Mouse (Mus musculus) heart, adult 8-10 months (tissue): ENCODE data around the gene Smurf2. TPM values are rescaled to one million over a fixed set of nuclear protein-coding genes. Genes with fewer than 3 reads are reported as not detected.
A peak's percentile ranks its signal among the peaks of the same experiment; 100 is the strongest.

ENCODE experiments used
- DNase-seq: peaks from one replicate; pipeline ENCODE4 v3.0.0; 2022; ENCODE audit warnings: low spot score
- total RNA-seq, 4 experiments: library from RNA; stranded (reverse); gene quantifications; 2 replicates each; pipeline ENCODE4 v1.2.4; 2022

Smurf2 gene
- total RNA-seq, 4 experiments from 2014 or later = 34.0 to 40.3 (median 37.2) TPM

DNA sequence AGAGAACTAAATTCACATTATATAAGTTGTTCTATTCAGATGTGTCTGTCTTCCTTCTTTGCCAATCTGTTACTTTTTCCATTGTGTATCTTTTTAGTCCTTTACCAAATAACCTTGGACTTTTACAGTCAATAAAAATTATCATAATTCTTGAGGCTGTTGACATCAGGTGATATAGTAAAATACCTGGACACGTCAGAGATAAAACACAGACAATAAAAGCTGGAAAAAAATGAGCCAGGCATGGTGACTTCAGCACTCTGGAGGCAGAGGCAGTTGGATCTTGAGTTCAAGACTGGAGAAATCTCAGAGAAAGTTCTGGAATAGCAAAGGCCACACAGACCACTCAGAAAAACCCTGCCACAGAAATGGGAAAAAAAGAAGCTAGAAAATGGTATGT lies 13.3 kb downstream of the Smurf2 start:
- DNase-seq = no peak

DNA sequence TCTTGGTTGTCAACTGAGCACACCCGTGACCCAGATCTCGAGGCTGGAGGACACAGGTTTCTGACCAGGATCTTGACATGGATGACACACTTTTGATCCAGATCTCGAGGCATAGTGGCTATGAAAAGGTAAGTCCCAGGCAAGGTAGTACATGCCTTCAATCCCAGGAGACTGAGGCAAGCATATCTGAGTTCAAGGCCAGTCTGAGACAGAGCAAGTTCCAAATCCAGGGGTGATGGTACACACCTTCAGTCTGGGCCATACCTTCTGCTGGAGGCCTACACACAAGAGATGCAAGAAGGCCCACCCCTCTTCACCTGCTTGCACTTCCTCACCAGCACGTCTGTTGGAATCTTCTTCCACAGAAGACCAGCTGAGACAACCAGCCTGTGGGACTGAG lies 14.8 kb downstream of the Smurf2 start:
- DNase-seq = no peak

DNA sequence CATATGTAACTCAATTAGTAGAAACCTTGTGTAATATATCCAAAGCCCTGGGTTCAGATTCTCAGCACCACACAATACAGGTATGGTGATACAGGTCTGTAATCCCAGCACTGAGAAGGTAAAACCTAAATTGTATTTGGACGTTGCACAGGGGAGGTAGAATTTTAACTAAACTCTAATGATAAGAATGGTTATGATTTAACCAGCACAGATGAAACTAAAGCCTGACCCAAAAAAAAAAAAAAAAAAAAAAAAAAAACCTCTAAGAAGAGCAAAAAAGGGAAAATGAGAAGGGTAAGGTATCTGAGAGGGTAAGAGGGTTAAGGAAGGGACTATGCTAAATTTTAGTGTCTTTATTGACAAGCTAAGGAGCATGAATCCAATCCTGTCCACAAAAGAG lies 20.7 kb downstream of the Smurf2 start:
- no peak for DNase-seq

DNA sequence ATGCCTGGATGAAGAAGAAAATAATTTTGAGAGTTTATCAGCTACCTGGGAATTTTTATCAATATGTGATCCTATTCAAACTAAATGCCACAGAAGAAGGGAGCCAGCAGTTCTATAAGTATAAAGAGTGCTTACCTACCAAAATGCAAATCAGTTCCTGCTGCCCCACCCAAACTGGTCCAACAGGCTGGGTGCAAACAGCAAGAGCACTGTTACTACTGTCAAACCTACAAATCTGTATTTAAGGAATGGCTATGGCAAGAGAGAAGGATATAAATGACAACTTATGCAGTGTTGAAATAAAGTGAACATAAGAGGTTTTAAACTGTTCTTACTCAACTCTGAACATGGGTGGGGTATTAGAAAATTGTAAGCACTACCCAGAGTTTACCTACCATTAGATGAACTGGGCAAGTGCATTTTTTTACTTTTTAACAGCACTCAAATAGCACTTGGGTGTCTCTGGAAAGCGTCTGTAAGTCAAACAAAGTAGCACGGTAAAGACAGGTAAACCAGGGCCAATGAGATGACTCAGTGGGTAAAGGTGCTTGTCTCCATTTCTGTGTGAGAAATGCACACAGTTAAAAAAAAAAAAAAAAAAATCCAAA lies 23.9 kb downstream of the Smurf2 start:
- no peak for DNase-seq

DNA sequence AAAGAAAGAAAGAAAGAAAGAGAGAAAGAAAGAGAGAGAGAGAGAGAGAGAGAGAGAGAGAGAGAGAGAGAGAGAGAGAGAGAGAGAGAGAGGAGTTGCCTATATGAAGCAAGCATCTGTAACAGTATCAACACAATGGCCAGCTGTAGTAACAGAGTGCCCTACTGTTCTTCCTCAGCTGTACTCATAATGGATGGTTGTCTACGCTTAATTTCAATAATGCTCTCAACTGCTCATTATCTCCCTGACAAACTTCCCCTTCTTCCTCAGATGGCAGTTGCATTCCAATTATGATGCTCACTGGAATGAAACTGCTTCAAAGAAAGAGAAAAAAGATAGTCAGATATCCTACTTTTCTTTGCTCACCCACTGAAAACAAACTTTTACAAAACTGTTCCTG lies 36.9 kb downstream of the Smurf2 start:
- no peak for DNase-seq

DNA sequence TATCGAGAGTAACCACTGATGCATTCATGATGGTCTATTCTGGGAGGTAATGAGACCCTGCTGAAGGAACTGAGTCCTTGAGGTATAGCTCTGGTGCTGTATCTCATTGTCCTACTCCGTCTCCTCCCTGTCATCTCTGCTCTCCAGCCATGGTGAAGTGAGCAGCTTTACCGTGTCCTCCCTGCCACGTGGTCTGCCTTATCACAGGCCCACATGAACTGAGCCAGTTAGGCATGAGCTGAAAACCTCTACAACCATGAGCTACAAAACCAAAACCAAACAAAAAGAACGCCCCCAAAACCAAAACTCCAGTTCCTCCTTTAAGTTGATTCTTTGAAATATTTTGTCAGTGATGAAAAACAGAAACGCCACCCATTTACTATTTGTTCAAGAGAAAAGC lies 47.9 kb downstream of the Smurf2 start:
- DNase-seq = no peak

DNA sequence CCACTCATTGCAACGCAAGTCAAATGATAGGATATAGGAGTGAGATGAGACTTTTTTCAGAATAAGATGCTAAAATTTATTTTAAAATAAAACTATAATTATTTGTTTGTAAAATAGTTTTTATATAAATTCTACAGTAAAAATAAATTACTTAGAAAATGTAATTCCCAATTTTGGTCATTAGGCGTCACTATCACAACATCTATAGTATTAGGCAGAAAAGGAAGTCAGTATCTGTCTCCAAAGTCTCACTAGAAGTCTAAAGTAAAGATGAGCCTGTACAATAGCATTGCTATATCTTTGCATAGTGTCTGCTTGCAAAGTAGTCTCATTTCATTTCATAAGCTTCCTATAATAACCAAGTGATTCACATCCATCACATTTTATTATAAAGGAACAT lies 69.1 kb downstream of the Smurf2 start:
- DNase-seq = peak; percentile 36

DNA sequence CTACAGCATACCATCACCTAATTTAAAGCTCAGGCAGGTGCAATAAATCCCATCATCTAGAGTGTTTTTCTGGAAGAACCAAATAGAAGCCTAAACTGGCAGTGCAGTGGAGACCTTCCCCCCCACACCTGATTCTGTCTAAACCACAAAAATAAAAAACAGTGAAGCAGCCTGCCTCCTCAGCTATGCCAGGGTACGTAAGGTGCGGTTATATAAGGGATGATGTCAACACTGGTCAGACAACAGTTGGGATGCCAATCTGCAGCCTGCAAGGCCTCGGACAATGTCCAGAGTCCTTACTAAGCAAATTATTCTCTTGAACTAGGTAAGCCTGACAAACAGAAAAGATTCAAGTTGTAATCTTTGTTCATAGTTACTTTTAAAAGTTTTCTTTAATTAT lies 78.5 kb downstream of the Smurf2 start:
- DNase-seq = no peak

DNA sequence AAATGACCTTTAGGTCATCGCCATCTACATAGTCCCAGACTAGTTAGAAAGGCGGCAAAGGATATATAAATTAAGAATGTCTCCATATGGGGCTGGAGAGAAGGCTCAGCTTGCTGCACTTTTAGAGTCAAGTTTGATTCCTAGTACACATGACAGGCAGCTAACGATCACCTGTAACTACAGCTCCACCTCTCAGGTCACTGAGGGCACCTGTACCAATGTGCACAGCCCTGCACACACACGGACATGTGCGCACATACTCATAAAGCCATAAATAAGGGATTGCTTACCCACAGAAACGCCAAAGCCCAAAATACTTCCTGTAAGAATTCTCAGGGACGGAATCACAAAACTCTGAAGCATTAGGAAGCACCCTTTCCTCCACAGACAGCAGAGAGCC lies 92.4 kb downstream of the Smurf2 start:
- no peak for DNase-seq

DNA sequence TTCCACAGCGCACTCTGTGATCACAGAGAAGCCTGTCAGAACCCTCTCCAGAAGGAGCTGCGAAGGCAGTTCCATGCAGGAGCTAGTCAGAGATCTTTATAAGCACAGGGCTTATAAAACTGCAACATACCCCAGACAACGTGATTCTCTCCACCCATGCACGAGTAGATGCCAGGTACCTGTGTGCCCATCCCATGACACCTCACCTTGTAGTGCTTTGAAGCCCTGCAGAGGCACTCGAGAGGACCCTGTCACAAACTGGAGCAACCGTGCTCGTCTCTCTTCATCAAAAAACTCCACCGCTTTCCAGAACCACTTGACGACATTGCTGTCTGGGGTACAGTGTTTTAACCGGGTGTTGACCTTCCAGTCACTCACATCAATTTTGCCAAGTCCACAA lies 96.1 kb downstream of the Smurf2 start:
- DNase-seq = no peak

DNA sequence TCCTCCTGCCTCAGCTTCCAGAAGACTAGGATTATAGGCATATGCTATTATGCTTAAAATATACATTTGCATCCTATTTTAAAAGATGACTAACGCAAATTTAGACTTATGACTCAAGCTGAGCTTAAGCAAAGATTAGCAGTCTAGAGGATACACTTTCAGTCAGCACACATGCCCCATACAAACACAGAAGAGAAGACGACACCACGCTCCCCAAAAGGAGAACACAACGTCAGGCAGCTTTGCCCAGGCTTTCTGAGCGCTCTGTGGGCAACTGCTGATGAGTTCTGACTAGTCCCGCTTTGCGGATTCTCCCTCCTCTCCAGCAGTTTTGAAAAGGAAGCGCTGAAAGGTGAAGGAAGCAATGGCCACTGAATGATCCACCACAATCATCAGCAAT lies 96.8 kb downstream of the Smurf2 start:
- DNase-seq = no peak

DNA sequence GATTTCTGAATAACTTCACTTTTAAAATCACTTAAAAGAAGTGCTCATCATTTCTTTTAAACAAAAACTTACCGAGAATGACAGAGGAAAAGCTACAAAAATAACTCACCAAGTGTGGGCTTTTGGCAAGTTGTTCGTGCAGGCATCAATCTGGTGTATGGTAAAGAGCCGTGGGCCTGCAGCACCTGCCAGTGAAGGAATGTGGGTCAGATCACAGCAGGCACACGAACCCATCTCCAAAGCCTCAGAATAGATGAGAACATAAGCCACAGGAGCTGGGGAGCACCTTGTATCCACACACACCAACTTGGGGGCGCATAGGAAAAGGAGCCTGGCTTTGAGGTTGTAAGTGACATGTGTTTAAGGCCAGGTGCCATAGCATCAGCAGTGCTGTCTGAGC lies 97.6 kb downstream of the Smurf2 start:
- no peak for DNase-seq

DNA sequence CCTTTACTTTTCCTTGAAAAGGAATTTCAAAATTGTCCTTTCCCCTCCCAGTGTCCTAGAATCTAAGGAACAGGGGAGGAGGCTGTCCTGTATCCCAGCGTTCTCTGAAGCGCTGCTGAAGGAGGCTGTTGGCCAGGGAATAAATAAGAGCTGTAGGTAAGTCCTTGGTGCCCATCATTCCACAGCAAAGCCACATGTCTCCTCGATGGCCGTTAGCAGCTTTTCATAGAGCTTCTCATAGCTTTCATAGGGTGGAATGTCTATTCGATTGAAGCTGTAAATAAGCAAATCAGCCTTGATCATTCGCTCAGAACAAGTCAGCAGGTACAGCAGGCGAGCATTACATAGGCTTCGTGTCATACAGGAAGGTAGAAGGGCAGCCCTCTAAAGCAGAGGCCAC lies 98.0 kb downstream of the Smurf2 start:
- no peak for DNase-seq

DNA sequence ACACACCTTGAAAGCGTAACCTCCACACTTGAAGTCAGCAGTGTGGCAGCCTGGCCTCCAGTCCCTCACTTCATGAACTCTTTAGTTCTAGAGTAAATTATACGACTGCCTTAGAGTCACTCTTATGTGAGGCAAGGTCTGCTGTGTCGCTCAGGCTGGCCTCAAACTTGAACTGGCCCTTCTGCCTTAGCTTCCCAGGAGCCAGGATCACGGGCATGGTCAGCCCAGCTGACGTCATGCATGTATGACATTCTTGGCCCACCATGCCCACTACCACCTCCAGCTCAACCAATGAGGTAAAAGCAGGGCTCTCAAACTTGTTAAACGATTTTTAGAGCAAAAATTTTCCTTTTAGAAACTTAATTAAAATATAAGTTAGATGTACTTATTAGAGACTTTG lies 99.1 kb downstream of the Smurf2 start:
- no peak for DNase-seq

DNA sequence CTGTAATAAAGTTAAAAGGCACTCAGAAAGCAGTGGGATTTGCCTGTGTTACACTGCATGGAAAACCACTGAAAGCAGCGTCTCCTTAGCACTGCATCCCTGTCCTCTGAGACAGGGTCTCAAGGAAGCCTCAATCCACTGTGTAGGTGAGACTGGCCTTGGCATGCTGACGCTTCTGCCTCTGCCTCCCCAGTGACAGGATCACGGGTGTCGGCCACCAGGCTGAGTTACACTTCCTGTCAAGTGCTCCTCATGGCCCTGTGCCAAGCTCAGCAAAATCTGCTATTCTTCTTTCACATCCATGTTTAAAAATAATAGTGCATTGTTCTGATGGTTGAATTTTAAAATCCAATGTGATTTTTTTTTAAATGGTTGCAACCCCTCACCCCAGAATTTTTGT lies 99.5 kb downstream of the Smurf2 start:
- DNase-seq = peak; percentile 80

DNA sequence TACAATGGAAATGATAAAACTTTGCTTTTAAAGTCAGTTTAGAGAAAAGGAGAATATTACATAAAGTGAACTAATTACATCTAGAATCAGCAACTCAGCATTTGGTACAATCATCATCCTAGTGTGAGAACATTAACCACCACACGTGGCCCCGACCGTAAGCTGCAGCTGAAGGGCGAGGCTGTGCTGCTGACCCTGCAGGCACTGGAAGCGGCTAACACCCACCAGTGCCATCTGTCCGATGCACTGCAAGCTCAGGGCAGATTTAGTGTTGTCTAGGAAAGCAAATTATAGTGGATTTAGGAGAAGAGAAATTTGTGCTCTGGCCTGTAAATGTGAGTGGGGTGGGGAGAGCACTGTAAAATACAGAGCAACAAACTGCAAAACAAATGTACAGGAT lies 100.3 kb downstream of the Smurf2 start:
- DNase-seq = no peak

DNA sequence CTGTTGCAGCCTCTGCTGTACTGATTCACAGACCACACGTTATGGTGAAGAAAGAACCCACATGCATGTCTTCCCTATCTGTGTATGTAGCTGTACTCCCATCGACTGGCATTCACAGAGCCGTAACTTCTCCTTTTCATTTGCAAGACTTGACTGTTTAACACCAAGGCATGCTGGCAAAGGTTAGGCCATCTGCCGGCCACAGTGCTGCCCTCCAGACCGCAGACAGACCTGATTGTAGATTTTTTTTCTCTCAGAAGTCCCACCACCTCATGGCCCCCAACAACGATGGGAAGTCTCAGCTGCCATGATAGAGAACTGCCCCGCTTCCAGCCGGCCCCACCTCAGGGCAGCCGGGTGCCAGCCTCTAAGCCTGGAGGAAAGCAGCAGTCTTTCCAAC lies 100.9 kb downstream of the Smurf2 start:
- DNase-seq = no peak

DNA sequence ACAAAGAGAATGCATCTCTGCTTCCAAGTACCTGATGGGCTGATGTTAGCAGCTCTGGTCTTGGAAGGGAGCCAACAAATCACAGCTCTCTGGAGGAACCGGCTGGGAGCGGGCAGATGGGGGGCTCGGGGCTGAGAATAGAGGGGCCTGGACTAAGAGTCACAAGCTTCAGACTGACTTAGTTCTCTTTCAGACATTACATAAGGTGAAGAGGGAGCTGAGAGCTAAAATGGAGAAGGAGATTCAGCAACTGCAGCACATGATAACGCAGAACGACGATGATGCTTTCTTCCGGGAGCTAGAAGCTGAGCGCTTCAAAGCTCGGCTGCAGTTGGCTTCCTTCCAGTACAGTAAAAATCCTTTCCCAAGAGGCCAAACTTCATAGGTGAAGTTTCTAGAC lies 102.2 kb downstream of the Smurf2 start:
- DNase-seq = no peak

DNA sequence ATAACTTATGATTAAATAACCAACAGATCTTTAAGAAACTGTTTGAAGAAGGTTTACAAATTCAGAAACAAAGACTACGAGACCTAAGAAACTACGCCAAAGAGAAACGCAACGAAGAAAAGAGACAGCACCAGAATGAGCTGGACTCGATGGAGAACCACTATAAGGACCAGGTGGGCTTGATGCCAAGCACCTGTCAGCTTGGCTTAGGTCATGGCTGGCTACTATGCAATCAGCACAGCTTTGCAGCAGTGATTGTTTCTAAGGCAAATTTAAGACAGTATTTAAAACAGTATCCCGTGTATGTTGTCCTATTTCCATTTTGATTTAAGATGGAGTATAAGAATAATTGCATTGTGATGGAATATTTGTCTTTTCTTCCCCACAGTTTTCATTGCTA lies 102.7 kb downstream of the Smurf2 start:
- DNase-seq = no peak

DNA sequence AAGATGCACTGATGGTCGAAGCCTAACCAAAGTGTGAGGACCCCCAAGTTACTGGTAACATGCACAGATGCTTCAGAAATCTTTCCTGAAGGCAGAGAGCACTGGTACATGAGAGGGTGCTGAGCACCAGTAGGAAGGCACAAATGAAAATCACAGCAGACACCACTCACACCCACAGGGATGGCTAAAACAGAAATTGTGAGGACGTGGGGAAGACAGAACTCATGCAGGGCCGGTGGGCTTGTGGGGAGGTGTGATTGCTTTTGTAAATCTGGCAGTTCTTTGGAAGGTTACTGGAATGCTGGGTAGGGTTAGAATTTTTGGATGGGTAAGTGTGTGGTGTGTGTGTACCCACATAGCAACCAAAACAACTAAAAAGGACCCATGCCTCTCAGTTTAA lies 103.4 kb downstream of the Smurf2 start:
- no peak for DNase-seq

DNA sequence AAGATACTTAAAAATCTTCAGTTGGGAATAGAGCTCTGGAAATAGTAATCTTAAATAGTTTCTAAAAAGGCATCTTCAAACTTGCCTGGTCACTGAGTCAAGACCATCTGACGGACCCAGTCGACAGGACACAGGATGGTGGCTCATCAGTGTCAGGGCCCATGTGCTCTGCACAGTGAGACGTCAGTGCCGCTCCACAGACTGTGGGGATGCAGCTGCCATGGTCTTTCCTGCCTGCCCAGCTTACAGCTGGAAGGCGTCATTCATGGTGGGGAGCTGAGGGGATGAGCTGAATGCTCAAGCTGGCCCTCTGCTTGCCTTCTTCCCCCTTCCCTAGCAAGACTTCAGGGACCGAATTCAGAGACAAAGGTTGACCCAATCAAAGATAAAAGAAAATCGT lies 104.2 kb downstream of the Smurf2 start:
- DNase-seq = no peak

DNA sequence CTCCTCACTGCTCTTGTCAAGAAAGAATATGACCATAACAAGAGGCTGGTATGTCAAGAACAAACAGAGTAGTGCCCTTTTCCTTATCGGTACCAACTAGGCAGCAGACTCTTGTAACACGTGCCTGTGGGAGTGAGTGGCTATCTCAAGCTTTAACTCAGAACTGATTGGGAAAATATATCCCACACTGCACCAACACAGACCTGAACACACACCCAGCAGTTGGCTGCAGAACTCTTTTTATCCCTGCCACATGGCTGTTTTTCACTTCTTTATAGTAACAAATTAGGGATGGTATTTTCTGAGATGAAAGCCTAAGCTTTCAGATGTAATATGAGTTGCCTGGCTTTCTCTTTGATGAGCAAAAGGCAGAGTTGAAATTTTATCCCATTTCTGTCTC lies 104.8 kb downstream of the Smurf2 start:
- no peak for DNase-seq

DNA sequence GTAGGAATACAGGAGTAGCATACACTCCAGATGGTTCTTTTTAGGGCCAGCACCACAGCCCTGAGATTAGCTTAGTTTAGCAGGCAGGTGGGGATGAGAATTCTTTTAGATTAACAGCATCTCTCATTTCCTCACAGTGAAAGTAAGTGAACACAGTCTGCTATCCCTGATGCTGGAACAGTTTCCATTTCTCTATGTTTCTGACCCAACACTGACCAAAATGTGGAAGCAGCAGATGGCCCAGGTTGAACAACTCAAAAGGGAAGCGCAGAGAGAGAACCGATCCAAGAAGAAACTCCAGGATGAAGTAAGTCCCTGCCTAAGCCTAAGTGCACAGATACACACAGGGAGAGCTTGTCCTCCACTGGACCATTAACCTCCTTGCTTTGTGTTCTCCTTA lies 105.2 kb downstream of the Smurf2 start:
- no peak for DNase-seq

DNA sequence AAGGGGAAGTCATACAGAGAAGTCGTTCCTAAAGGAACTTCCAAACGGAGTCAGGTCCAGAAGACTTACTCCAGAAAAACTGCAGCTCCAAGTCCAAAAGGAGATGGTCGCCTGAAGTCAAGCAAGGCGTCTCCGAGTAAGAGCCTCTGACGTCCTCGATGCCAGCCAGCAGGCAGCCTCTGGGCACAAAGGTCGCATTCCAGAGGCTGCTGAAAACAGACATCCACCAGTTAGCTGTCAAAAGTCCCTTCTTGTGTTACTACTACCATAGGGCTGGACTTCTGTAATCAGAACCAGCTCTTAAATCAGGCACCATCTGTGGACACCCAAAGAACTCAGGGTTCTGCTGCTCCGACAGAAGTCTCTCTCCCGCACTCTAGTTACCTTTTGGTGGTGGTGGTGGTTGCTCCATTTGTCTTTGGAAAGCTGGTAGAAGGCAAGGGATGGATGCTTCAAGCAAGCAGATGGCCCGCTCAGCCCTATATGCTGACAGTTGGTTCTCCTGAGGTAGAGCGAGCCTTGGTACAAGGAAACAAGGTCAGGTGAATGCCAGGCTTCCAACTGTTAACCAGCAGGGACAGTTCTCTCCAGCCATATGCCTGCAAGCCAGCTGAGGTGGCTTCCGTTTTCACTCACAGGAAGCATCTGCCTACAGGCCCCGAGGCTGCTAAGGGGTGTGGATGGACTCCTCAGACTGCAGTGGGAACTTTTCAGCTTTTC lies 105.8 kb downstream of the Smurf2 start:
- no peak for DNase-seq
